Mouse (Mus musculus): ENCODE data around the gene Kcnip3. TPM values are rescaled to one million over a fixed set of nuclear protein-coding genes. Genes with fewer than 3 reads are reported as not detected.
A peak's percentile ranks its signal among the peaks of the same experiment; 100 is the strongest.

Kcnip3 gene
- total RNA-seq, 2 experiments from 2014 or later = 63.6 to 66.4 TPM

GRCm38 (mm10) chr2:127481841-127482532, 39.9 kb downstream of the Kcnip3 start:
- no peak for DNase-seq (ENCODE audit: low spot score in 2 of 2)
- H3K27ac ChIP-seq = 0 out of 2 replicates have a peak overlapping the region, but pooled peaks have one; percentile 1
- peak overlapping the region; percentile 53 for H3K4me3 ChIP-seq
- TF ChIP-seq CTCF (conservative IDR thresholded peaks at IDR 0.05) = no peak

DNA sequence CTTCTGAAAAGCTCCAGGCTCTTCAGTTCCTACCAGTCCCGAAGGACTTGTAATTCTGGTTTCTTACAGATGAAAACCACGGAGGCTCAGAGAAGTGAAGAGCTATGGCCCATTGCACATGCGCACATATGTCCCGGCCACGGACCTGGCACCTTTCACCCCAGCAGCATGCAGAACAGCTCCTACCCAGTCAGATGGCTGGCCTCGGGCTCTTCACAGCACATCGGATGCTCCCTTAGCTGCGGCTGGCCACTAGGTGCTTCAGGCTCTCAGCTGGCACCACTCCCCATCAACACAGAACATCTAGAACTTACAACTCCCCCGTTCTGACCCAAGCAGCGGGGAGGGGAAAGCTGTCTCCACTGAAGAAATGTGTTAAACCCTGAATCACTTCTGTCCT, 42.1 kb downstream of the Kcnip3 start:
- Histone ChIP-seq H3K4me3 (no peak overlapping the region), H3K27ac (no peak overlapping the region)
- TF ChIP-seq CTCF (conservative IDR thresholded peaks at IDR 0.05) = no peak
- DNase-seq (ENCODE audit: low spot score in 2 of 2) = no peak

GRCm38 (mm10) chr2:127479210-127479609, 42.7 kb downstream of the Kcnip3 start:
- H3K27ac ChIP-seq = no peak overlapping the region
- no peak overlapping the region for H3K4me3 ChIP-seq
- TF ChIP-seq CTCF (conservative IDR thresholded peaks at IDR 0.05) = no peak
- DNase-seq (ENCODE audit: low spot score in 2 of 2) = no peak

- H3K4me3 ChIP-seq = no peak overlapping the region
- H3K27ac ChIP-seq = no peak overlapping the region
- DNase-seq (ENCODE audit: low spot score in 2 of 2) = no peak
- no peak for TF ChIP-seq CTCF (conservative IDR thresholded peaks at IDR 0.05)
These were observed 49.6 kb downstream of the Kcnip3 start for GRCm38 (mm10) chr2:127472279-127472678.

- no peak overlapping the region for H3K4me3 ChIP-seq
- DNase-seq (ENCODE audit: low spot score in 2 of 2) = no peak
- TF ChIP-seq CTCF (conservative IDR thresholded peaks at IDR 0.05) = no peak
- no peak overlapping the region for H3K27ac ChIP-seq
These were observed 50.6 kb downstream of the Kcnip3 start for GRCm38 (mm10) chr2:127471281-127471680.

GRCm38 (mm10) chr2:127470661-127471060, 51.2 kb downstream of the Kcnip3 start:
- H3K27ac ChIP-seq = no peak overlapping the region
- no peak overlapping the region for H3K4me3 ChIP-seq
- no peak for TF ChIP-seq CTCF (conservative IDR thresholded peaks at IDR 0.05)
- DNase-seq (ENCODE audit: low spot score in 2 of 2) = no peak

DNA sequence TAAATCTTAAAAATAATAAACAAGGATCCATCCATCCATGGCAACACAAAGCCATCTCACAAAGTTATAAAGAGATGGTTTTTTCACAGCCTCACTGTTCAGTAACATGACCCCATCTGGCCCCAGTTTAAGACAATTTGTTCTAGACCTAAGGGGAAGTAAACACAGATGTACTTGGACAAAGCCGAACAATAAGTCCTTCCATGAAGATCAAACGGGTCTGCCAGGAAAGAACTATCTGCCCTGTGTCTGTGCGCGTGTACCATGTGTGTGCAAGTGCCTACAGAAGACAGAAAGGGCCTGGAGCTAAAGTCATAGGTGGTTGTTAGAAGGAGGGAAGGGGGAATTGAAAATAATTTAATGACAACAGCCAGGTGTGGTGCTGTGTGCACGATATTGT, 51.7 kb downstream of the Kcnip3 start:
- TF ChIP-seq CTCF (conservative IDR thresholded peaks at IDR 0.05) = no peak
- Histone ChIP-seq H3K4me3 (no peak overlapping the region), H3K27ac (no peak overlapping the region)
- DNase-seq (ENCODE audit: low spot score in 2 of 2) = no peak

- peak; percentile 41 to 78 for DNase-seq (ENCODE audit: low spot score in 2 of 2)
- peak; percentile 95 for TF ChIP-seq CTCF (conservative IDR thresholded peaks at IDR 0.05)
- Histone ChIP-seq H3K27ac (no peak overlapping the region), H3K4me3 (no peak overlapping the region)
These were observed 59.6 kb downstream of the Kcnip3 start for GRCm38 (mm10) chr2:127462314-127462713.

GRCm38 (mm10) chr2:127461351-127461750, 60.5 kb downstream of the Kcnip3 start:
- Histone ChIP-seq H3K27ac (no peak overlapping the region), H3K4me3 (no peak overlapping the region)
- DNase-seq (ENCODE audit: low spot score in 2 of 2) = no peak
- TF ChIP-seq CTCF (conservative IDR thresholded peaks at IDR 0.05) = no peak

DNA sequence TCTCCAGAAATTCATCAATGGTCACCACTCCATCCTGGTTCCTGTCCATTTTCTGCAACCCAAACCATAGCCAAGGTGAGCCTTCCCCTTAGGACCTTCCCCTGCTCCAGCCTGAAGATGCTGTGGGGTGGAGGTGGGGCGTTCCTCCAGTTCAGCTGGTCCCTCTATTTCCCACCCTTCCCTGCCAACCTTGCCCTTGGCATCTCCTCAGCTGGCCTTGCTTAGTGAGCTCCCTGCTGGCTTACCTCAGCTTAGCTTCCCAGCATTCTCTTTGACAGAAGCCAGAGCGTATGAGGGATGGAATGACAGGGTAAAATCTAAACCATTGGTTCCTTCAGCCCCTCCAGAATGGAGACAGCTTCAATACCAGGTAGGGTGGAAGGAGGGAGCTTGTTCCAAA, 62.6 kb downstream of the Kcnip3 start:
- no peak overlapping the region for H3K4me3 ChIP-seq
- no peak for DNase-seq (ENCODE audit: low spot score in 2 of 2)
- TF ChIP-seq CTCF (conservative IDR thresholded peaks at IDR 0.05) = no peak
- no peak overlapping the region for H3K27ac ChIP-seq

GRCm38 (mm10) chr2:127453764-127454163, 68.1 kb downstream of the Kcnip3 start:
- Histone ChIP-seq H3K4me3 (no peak overlapping the region), H3K27ac (no peak overlapping the region)
- DNase-seq (ENCODE audit: low spot score in 2 of 2) = peak; percentile 40 to 72
- TF ChIP-seq CTCF (conservative IDR thresholded peaks at IDR 0.05) = peak; percentile 97

DNA sequence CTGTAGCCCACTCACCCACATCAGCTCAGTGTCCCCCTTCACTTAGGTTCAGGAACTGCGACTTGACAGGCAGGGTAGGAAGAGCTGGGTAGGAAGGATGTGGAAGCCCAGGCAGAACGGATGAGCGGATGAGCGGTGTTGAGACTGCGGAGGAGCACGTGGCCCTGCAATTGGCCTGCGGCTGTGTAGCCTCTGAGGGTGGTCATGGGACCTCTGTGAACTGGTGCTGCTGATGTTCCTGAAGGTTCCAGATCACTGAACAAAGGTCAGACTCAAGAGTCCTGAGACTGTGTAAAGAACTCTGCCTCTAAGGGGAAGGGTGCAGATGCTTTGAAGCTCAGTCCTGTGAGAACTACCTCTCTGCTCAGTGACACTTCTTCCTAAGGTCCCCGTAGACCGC, 68.8 kb downstream of the Kcnip3 start:
- DNase-seq (ENCODE audit: low spot score in 2 of 2) = no peak
- Histone ChIP-seq H3K27ac (no peak overlapping the region), H3K4me3 (no peak overlapping the region)
- no peak for TF ChIP-seq CTCF (conservative IDR thresholded peaks at IDR 0.05)

GRCm38 (mm10) chr2:127451748-127452147, 70.1 kb downstream of the Kcnip3 start:
- no peak for TF ChIP-seq CTCF (conservative IDR thresholded peaks at IDR 0.05)
- DNase-seq (ENCODE audit: low spot score in 2 of 2) = no peak
- no peak overlapping the region for H3K4me3 ChIP-seq
- no peak overlapping the region for H3K27ac ChIP-seq

DNA sequence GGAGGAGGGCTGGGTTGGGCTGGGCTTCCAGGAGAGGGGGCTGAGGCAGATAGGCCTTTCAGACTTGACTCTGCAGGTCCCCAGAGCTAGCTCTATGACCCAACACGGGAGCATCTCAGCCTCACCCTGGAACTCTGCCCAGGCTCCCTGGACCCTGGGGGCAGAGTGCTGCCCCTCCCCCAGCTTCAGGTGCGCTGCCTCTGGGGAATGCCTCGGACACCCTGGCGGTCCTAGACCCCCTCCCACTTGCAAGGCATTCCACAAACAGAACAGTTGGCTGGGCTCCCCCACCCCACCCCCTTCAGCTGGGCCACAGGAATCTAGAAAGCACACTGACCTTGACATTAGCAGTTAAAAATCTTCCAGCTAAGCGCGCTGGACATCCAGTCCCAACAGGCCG, 72.2 kb downstream of the Kcnip3 start:
- DNase-seq (ENCODE audit: low spot score in 2 of 2) = no peak
- TF ChIP-seq CTCF (conservative IDR thresholded peaks at IDR 0.05) = no peak

More for the DNA sequence above, 72.2 kb downstream of the Kcnip3 start:
- no peak overlapping the region for H3K4me3 ChIP-seq
- H3K27ac ChIP-seq = no peak overlapping the region

All from layer of hippocampus, adult 2 months (tissue).